Mouse (Mus musculus) gastrocnemius, postnatal 4 days (tissue): ENCODE results near the gene Ulk3. TPM values are rescaled to one million over a fixed set of nuclear protein-coding genes. Genes with fewer than 3 reads are reported as not detected.

ENCODE experiments used
- DNase-seq, 2 experiments: peaks; one replicate each; pipeline ENCODE4 v3.0.0; 2021 to 2022; ENCODE audit warnings: low spot score in 2 of 2, mixed read lengths in 2 of 2
- total RNA-seq, 2 experiments: library from RNA; stranded (reverse); gene quantifications; 2 replicates each; pipeline ENCODE4 v1.2.3; 2021

The Ulk3 gene
- total RNA-seq, 2 experiments from 2014 or later = 14.3 to 15.3 TPM

- DNase-seq = no peak
Observed at GRCm38 (mm10) chr9:57643169-57643855, 54.1 kb downstream of the Ulk3 start.

GRCm38 (mm10) chr9:57643856-57644180 lies 54.6 kb downstream of the Ulk3 start:
- no peak for DNase-seq

GRCm38 (mm10) chr9:57644442-57644943 lies 55.2 kb downstream of the Ulk3 start:
- DNase-seq = no peak

GRCm38 (mm10) chr9:57644944-57645893 lies 56.0 kb downstream of the Ulk3 start:
- DNase-seq = peak; percentile 93 to 94

Other genes with a start within 250 kb of the Ulk3 start
- 10 to 100 TPM in 1 of 2 experiments, 1 to 10 TPM in 1; 8.3 to 11.7 TPM for gene Ppcdc, start 149.3 kb upstream of the Ulk3 start, total RNA-seq
- 10 to 100 TPM; 13.3 to 14.5 TPM for gene Scamp5, start 121.4 kb upstream of the Ulk3 start, total RNA-seq
- gene Rpp25, start 85.4 kb upstream of the Ulk3 start, total RNA-seq = under 1 TPM in 1 of 2 experiments, not detected in 1; 0.26 TPM
- 100 to 1,000 TPM; 639 to 672 TPM for gene Cox5a, start 68.2 kb upstream of the Ulk3 start, total RNA-seq
- 10 to 100 TPM; 12.3 to 14.0 TPM for gene Fam219b, start 51.9 kb upstream of the Ulk3 start, total RNA-seq
- 100 to 1,000 TPM; 112 to 115 TPM for gene Mpi, start 36.7 kb upstream of the Ulk3 start, total RNA-seq
- 10 to 100 TPM; 68.2 to 75.6 TPM for gene Scamp2, start 28.5 kb upstream of the Ulk3 start, total RNA-seq
- gene Cplx3, start 16.8 kb downstream of the Ulk3 start, total RNA-seq = not detected
- not detected for gene Lman1l, start 31.3 kb downstream of the Ulk3 start, total RNA-seq
- 10 to 100 TPM; 39.5 to 42.9 TPM for gene Csk, start 64.2 kb downstream of the Ulk3 start, total RNA-seq
- under 1 TPM in 1 of 2 experiments, not detected in 1; 0.16 TPM for gene Cyp1a2, start 94.3 kb downstream of the Ulk3 start, total RNA-seq
- not detected for gene Cyp1a1, start 98.5 kb downstream of the Ulk3 start, total RNA-seq
- 10 to 100 TPM; 11.8 to 12.5 TPM for gene Edc3, start 119.1 kb downstream of the Ulk3 start, total RNA-seq
- 10 to 100 TPM; 52.7 to 58.9 TPM for gene Clk3, start 176.4 kb downstream of the Ulk3 start, total RNA-seq
- gene Arid3b, start 247.3 kb downstream of the Ulk3 start, total RNA-seq = 1 to 10 TPM; 4.5 to 7.2 TPM